Mouse (Mus musculus): ENCODE results near the gene Fkbp4. TPM values are rescaled to one million over a fixed set of nuclear protein-coding genes. Genes with fewer than 3 reads are reported as not detected.

Gene Fkbp4
- 313 and 363 TPM in 2 replicates for polyA plus RNA-seq (2014; fragmentation: Nextera tagmentation; extraction: Ambion mirVana)

- H3K4me2 ChIP-seq (ENCODE audit: low read length) = peak within 1 kb of the TSS; percentile 60
- under 1% methylated on average over 62 of the region's 67 CpGs for WGBS
Observed at GRCm38 (mm10) chr6:128438317-128438870, at the start of gene Fkbp4. Gene Fkbp4 (minus strand): TSS chr6:128438677.

GRCm38 (mm10) chr6:128487736-128488135, 49.3 kb upstream of the Fkbp4 start:
- H3K4me1 ChIP-seq (ENCODE audit: control insufficient read depth, insufficient read depth, low read length) = no peaks in the 10 kb centered on the region
- WGBS = 94% methylated on average over 11 of the region's 11 CpGs
- ATAC-seq (ENCODE audit: low FRiP score, low TSS enrichment) = no peak

More at GRCm38 (mm10) chr6:128438317-128438870, at the start of gene Fkbp4:
- Histone ChIP-seq H3K9ac (replicated peaks; ENCODE audit: low read length) (peak within 1 kb of the TSS; percentile 97), H3K27ac (replicated peaks; ENCODE audit: low read depth, low read length) (peak within 1 kb of the TSS; percentile 92), H3K4me3 (replicated peaks; ENCODE audit: low read depth, low read length) (peak within 1 kb of the TSS; percentile 98), H3K4me1 (ENCODE audit: control insufficient read depth, insufficient read depth, low read length) (peaks cover 11% of the 10 kb centered on the region), H3K27me3 (ENCODE audit: control insufficient read depth, insufficient read depth, low read length) (no peaks in the 10 kb centered on the region), H3K9me3 (ENCODE audit: control insufficient read depth, low read length) (no peaks in the 10 kb centered on the region), H3K36me3 (ENCODE audit: control insufficient read depth, insufficient read depth, low read length) (peaks cover 32% of the 10 kb centered on the region)
- ATAC-seq (ENCODE audit: low FRiP score, low TSS enrichment) = peak; percentile 94
- DNase-seq = peak; percentile 98

DNA sequence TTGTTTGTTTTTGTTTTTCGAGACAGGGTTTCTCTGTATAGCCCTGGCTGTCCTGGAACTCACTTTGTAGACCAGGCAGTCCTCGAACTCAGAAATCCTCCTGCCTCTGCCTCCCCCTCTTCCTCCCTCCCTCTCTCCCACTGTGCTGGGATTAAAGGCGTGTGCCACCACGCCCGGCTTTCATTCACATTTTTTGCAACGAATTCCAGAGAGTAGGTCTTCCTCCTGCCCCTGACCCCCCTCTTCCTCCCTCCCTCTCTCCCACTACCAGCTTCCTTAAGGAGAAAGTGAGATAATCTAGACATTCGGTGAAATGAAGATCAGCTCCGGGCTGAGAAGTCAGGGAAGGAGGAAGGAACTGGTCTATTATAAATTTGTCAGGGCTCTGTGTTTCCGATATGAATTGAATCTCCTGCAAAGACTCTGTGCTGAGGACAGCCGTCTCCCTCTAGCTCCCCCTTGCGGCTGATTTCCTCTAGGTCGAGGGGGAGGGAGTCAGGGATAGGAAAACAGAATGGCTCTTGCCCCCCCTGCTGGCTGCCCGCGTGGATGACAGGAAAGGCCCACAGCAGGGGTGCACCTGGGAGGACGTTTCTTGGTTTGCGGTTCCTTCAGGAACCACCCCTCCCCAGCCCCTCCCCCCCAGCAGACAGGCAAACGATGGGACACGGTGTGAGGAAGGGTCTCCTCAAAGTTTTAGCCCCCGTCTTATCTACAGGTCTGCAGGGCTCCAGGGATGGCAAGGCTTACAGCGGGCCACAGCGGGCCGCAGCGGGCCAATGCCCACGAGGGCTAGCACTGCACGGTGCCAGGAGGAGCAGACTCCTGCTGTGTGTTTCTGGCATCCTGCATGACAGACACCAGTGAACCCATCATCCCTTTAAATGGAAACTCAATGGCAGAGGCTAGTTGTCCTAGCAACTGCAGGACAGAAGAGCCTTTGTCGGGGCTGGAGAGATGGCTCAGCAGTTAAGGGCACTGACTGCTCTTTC, 41.3 kb upstream of the Fkbp4 start:
- Histone ChIP-seq H3K27ac (replicated peaks; ENCODE audit: low read depth, low read length) (no peak overlapping the region), H3K36me3 (ENCODE audit: control insufficient read depth, insufficient read depth, low read length) (no peaks in the 10 kb centered on the region), H3K27me3 (ENCODE audit: control insufficient read depth, insufficient read depth, low read length) (no peaks in the 10 kb centered on the region), H3K9me3 (ENCODE audit: control insufficient read depth, low read length) (no peaks in the 10 kb centered on the region), H3K4me3 (replicated peaks; ENCODE audit: low read depth, low read length) (peak overlapping the region; percentile 4; the same call in 1 of the 2 replicates), H3K9ac (replicated peaks; ENCODE audit: low read length) (no peak overlapping the region), H3K4me2 (ENCODE audit: low read length) (peak overlapping the region; percentile 23; the same call in 1 of the 2 replicates), H3K4me1 (ENCODE audit: control insufficient read depth, insufficient read depth, low read length) (no peaks in the 10 kb centered on the region)
- DNase-seq (peak; percentile 92), ATAC-seq (ENCODE audit: low FRiP score, low TSS enrichment) (peak; percentile 79)
- WGBS = 22% methylated on average over 26 of the region's 26 CpGs

More at GRCm38 (mm10) chr6:128487736-128488135, 49.3 kb upstream of the Fkbp4 start:
- H3K27ac ChIP-seq (replicated peaks; ENCODE audit: low read depth, low read length) = no peak overlapping the region
- no peak overlapping the region for H3K9ac ChIP-seq (replicated peaks; ENCODE audit: low read length)
- H3K4me3 ChIP-seq (replicated peaks; ENCODE audit: low read depth, low read length) = no peak overlapping the region
- H3K27me3 ChIP-seq (ENCODE audit: control insufficient read depth, insufficient read depth, low read length) = no peaks in the 10 kb centered on the region
- H3K4me2 ChIP-seq (ENCODE audit: low read length) = no peak overlapping the region
- no peaks in the 10 kb centered on the region for H3K9me3 ChIP-seq (ENCODE audit: control insufficient read depth, low read length)
- H3K36me3 ChIP-seq (ENCODE audit: control insufficient read depth, insufficient read depth, low read length) = no peaks in the 10 kb centered on the region
- no peak for DNase-seq

DNA sequence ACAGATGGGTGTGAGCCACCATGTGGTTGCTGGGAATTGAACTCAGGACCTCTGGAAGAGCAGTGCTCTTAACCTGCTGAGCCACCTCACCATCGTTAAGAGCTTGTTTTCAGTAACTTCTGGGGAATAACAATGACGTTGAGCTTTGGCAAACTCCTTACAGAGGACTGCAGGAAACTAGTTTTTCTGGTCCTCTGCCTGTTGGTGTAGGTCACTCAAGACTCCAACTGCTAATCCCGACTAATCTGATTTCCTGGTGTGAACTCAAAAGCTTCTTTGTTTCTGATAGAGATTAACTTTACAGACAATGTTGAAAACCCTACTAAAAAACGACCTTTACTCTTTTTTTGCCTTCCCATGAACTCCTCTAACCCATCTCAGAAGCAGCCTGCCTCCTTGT, 39.0 kb upstream of the Fkbp4 start:
- no peaks in the 10 kb centered on the region for H3K4me1 ChIP-seq (ENCODE audit: control insufficient read depth, insufficient read depth, low read length)
- H3K9me3 ChIP-seq (ENCODE audit: control insufficient read depth, low read length) = no peaks in the 10 kb centered on the region
- no peak overlapping the region for H3K4me3 ChIP-seq (replicated peaks; ENCODE audit: low read depth, low read length)
- DNase-seq (no peak), ATAC-seq (ENCODE audit: low FRiP score, low TSS enrichment) (no peak)
- no peak overlapping the region for H3K27ac ChIP-seq (replicated peaks; ENCODE audit: low read depth, low read length)
- 8% methylated on average over 4 of the region's 4 CpGs for WGBS
- no peak overlapping the region for H3K9ac ChIP-seq (replicated peaks; ENCODE audit: low read length)
- H3K27me3 ChIP-seq (ENCODE audit: control insufficient read depth, insufficient read depth, low read length) = no peaks in the 10 kb centered on the region
- H3K4me2 ChIP-seq (ENCODE audit: low read length) = no peak overlapping the region
- no peaks in the 10 kb centered on the region for H3K36me3 ChIP-seq (ENCODE audit: control insufficient read depth, insufficient read depth, low read length)

DNA sequence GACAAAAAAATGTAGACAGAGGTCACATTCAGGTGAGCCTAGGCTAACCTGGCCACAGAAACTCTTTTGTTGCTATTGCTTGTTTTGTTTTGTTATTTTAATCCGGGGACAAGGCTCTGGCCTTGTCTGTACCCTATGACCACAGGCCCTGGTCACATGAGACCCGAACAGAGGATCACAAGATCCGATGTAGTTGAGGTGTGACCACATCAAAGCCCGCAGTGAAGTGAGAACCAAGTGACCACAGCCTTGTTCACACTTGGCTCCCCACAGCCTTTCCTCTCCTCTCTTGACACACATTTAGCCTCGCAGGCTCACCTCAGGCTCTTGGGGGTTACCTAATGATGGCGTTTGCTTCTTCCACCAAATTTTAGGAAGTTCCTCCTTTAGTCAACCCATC, 35.6 kb upstream of the Fkbp4 start:
- no peak overlapping the region for H3K27ac ChIP-seq (replicated peaks; ENCODE audit: low read depth, low read length)
- H3K4me2 ChIP-seq (ENCODE audit: low read length) = no peak overlapping the region
- no peaks in the 10 kb centered on the region for H3K4me1 ChIP-seq (ENCODE audit: control insufficient read depth, insufficient read depth, low read length)
- DNase-seq (no peak), ATAC-seq (ENCODE audit: low FRiP score, low TSS enrichment) (no peak)
- no peak overlapping the region for H3K4me3 ChIP-seq (replicated peaks; ENCODE audit: low read depth, low read length)
- no peaks in the 10 kb centered on the region for H3K27me3 ChIP-seq (ENCODE audit: control insufficient read depth, insufficient read depth, low read length)
- no peaks in the 10 kb centered on the region for H3K9me3 ChIP-seq (ENCODE audit: control insufficient read depth, low read length)
- no peak overlapping the region for H3K9ac ChIP-seq (replicated peaks; ENCODE audit: low read length)
- no peaks in the 10 kb centered on the region for H3K36me3 ChIP-seq (ENCODE audit: control insufficient read depth, insufficient read depth, low read length)
- 94% methylated on average over 6 of the region's 6 CpGs for WGBS

DNA sequence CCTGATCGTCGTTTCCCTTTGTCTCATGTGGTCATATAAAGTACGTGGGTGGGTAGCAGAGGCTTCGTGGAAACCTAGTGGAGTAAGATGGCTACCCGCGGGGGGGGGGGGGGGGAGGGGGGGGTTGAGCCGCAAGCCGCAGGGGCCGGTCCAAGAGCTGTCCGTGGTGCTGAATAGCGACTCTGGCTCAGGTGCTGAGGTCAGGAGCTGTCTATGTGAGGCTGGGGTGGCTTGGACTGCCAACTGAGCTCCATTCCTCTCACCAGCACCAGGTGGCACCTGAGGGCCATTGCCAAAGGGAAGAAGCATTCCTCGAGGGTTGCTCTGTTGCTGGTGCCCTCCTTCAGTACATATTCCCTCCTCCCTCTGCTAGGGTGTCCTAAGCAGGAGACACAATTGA, 31.0 kb upstream of the Fkbp4 start:
- Histone ChIP-seq H3K36me3 (ENCODE audit: control insufficient read depth, insufficient read depth, low read length) (no peaks in the 10 kb centered on the region), H3K27ac (replicated peaks; ENCODE audit: low read depth, low read length) (no peak overlapping the region), H3K4me1 (ENCODE audit: control insufficient read depth, insufficient read depth, low read length) (no peaks in the 10 kb centered on the region), H3K4me2 (ENCODE audit: low read length) (no peak overlapping the region), H3K9ac (replicated peaks; ENCODE audit: low read length) (no peak overlapping the region), H3K27me3 (ENCODE audit: control insufficient read depth, insufficient read depth, low read length) (no peaks in the 10 kb centered on the region), H3K9me3 (ENCODE audit: control insufficient read depth, low read length) (no peaks in the 10 kb centered on the region), H3K4me3 (replicated peaks; ENCODE audit: low read depth, low read length) (no peak overlapping the region)
- 8% methylated on average over 12 of the region's 12 CpGs for WGBS
- ATAC-seq (ENCODE audit: low FRiP score, low TSS enrichment) (no peak), DNase-seq (no peak)

- no peaks in the 10 kb centered on the region for H3K27me3 ChIP-seq (ENCODE audit: control insufficient read depth, insufficient read depth, low read length)
- no peak overlapping the region for H3K9ac ChIP-seq (replicated peaks; ENCODE audit: low read length)
- no peak for ATAC-seq (ENCODE audit: low FRiP score, low TSS enrichment)
- H3K9me3 ChIP-seq (ENCODE audit: control insufficient read depth, low read length) = no peaks in the 10 kb centered on the region
- no peak overlapping the region for H3K27ac ChIP-seq (replicated peaks; ENCODE audit: low read depth, low read length)
- H3K4me1 ChIP-seq (ENCODE audit: control insufficient read depth, insufficient read depth, low read length) = no peaks in the 10 kb centered on the region
- 47% methylated on average over 2 of the region's 2 CpGs for WGBS
- DNase-seq = no peak
- H3K4me3 ChIP-seq (replicated peaks; ENCODE audit: low read depth, low read length) = no peak overlapping the region
- no peak overlapping the region for H3K4me2 ChIP-seq (ENCODE audit: low read length)
- H3K36me3 ChIP-seq (ENCODE audit: control insufficient read depth, insufficient read depth, low read length) = no peaks in the 10 kb centered on the region
Observed at GRCm38 (mm10) chr6:128467298-128467697, 28.8 kb upstream of the Fkbp4 start.

- ATAC-seq (ENCODE audit: low FRiP score, low TSS enrichment) = no peak
- DNase-seq = no peak
- H3K27ac ChIP-seq (replicated peaks; ENCODE audit: low read depth, low read length) = no peak overlapping the region
- no peaks in the 10 kb centered on the region for H3K36me3 ChIP-seq (ENCODE audit: control insufficient read depth, insufficient read depth, low read length)
- H3K4me1 ChIP-seq (ENCODE audit: control insufficient read depth, insufficient read depth, low read length) = no peaks in the 10 kb centered on the region
- no peak overlapping the region for H3K4me3 ChIP-seq (replicated peaks; ENCODE audit: low read depth, low read length)
- no peak overlapping the region for H3K4me2 ChIP-seq (ENCODE audit: low read length)
- 68% methylated on average over 3 of the region's 3 CpGs for WGBS
- H3K9me3 ChIP-seq (ENCODE audit: control insufficient read depth, low read length) = no peaks in the 10 kb centered on the region
- H3K27me3 ChIP-seq (ENCODE audit: control insufficient read depth, insufficient read depth, low read length) = no peaks in the 10 kb centered on the region
- no peak overlapping the region for H3K9ac ChIP-seq (replicated peaks; ENCODE audit: low read length)
Observed at GRCm38 (mm10) chr6:128466563-128466962, 28.1 kb upstream of the Fkbp4 start.
